Mouse (Mus musculus) heart, postnatal 0 days (tissue): ENCODE measurements around the gene Akap2. TPM values are rescaled to one million over a fixed set of nuclear protein-coding genes. Genes with fewer than 3 reads are reported as not detected.
A peak's percentile ranks its signal among the peaks of the same experiment; 100 is the strongest.

ENCODE experiments used
- ATAC-seq: fragments of 200-750 bp; cut with Nextera tagmentation; 2 replicates; pipeline ENCODE4 v1.8.0; 2017; ENCODE audit warnings: low read depth, moderate number of reproducible peaks, moderate library complexity; ENCODE audit not compliant: insufficient read depth
- DNase-seq: peaks from one replicate; pipeline ENCODE4 v3.0.0-alpha.2; 2016; ENCODE audit warnings: low spot score
- H3K27ac ChIP-seq: fragments of 300-500 bp; sonication (generic); 2 replicates; pipeline ENCODE4 v1.5.1; 2014; ENCODE audit warnings: low read depth, mild to moderate bottlenecking
- H3K27me3 ChIP-seq: fragments of 300-500 bp; sonication (generic); 2 replicates; pipeline ENCODE4 v1.6.1; 2014; ENCODE audit warnings: low read length, mixed read lengths; ENCODE audit not compliant: control insufficient read depth, insufficient read depth
- H3K36me3 ChIP-seq: fragments of 300-500 bp; sonication (generic); replicated peaks from 2 replicates; pipeline ENCODE4 v1.6.1; 2014; ENCODE audit warnings: low read length, mixed read lengths; ENCODE audit not compliant: control insufficient read depth, insufficient read depth
- H3K4me1 ChIP-seq: fragments of 300-500 bp; sonication (generic); 2 replicates; pipeline ENCODE4 v1.6.1; 2014; ENCODE audit warnings: antibody characterized with exemption; ENCODE audit not compliant: control insufficient read depth, insufficient read depth
- H3K4me2 ChIP-seq: fragments of 300-500 bp; sonication (generic); 2 replicates; pipeline ENCODE4 v1.6.1; 2014; ENCODE audit warnings: low read depth, mild to moderate bottlenecking, low read length, moderate library complexity
- H3K4me3 ChIP-seq: fragments of 300-500 bp; sonication (generic); 2 replicates; pipeline ENCODE4 v1.5.1; 2014; ENCODE audit warnings: low read depth, low read length
- H3K9ac ChIP-seq: fragments of 300-500 bp; sonication (generic); replicated peaks from 2 replicates; pipeline ENCODE4 v1.6.1; 2014; ENCODE audit warnings: low read depth, low read length, mixed read lengths
- H3K9me3 ChIP-seq: fragments of 300-500 bp; sonication (generic); replicated peaks from 2 replicates; pipeline ENCODE4 v1.6.1; 2016; ENCODE audit warnings: low read length; ENCODE audit not compliant: control insufficient read depth
- CTCF ChIP-seq: IDR thresholded peaks from 2 replicates; pipeline ENCODE4 v1.5.1; 2016; ENCODE audit warnings: antibody characterized with exemption, control low read depth, low read depth
- EP300 ChIP-seq: IDR thresholded peaks from 2 replicates; pipeline ENCODE4 v1.6.1; 2016; ENCODE audit warnings: antibody characterized with exemption, low read depth
- WGBS: fragments of 180-500 bp; shearing (Covaris S2); extraction: QIAGEN DNeasy Blood & Tissue Kit; methylation state at CpG from one replicate; pipeline ENCODE4 v1.1.7; 2014; 5-methylcytosine and 5-hydroxymethylcytosine counted together
- polyA plus RNA-seq: library from polyadenylated mRNA; unstranded; fragments of >200 nt; fragmentation: Nextera tagmentation; extraction: Ambion mirVana; gene quantifications from 2 replicates; pipeline ENCODE4 v1.2.1, GENCODE M21; 2015
- total RNA-seq: library from RNA; depleted of rRNA; stranded (reverse); fragments of >200 nt; gene quantifications from 2 replicates; pipeline ENCODE4 v1.2.3, GENCODE M21; 2014; ENCODE audit warnings: low replicate concordance

Gene Akap2
- total and polyA plus RNA-seq, 2 experiments from 2014 or later = 37.7 to 64.1 TPM

- DNase-seq (no peak), ATAC-seq (no peak)
- H3K4me2 ChIP-seq = no peak overlapping the region
- peaks cover 13% of the 10 kb centered on the region for H3K4me1 ChIP-seq
- no peaks in the 10 kb centered on the region for H3K27me3 ChIP-seq
- TF ChIP-seq EP300 = no peak
- TF ChIP-seq CTCF = no peak
- no peak overlapping the region for H3K9ac ChIP-seq
- H3K9me3 ChIP-seq = no peaks in the 10 kb centered on the region
- WGBS = 87% methylated on average over 10 of the region's 10 CpGs
- no peak overlapping the region for H3K27ac ChIP-seq
- H3K36me3 ChIP-seq = peaks cover 54% of the 10 kb centered on the region
- H3K4me3 ChIP-seq = no peak overlapping the region
Measured at GRCm38 (mm10) chr4:57856673-57857072, 139.2 kb downstream of the Akap2 start.

DNA sequence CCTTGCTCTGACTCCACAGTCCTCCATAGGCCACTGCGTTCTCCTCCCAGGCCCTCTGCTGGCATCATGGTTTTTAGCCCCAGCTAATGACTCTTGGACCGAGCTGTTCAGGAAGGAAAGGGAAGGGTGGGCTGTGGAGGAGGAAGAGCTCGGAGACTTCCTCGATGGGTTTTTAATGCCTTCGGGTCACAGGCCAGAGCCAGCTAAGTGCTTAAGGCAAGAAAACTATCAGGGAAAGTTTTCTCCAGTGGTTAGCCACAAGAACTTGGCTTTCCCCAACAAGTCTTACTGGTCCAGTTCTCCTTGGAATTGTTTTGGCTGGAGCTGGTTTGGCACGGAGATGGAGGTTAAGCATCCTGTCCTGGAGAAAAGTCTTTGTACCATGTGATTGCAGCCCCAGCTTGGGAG, 142.8 kb downstream of the Akap2 start:
- Histone ChIP-seq H3K4me1 (peaks cover 21% of the 10 kb centered on the region), H3K36me3 (peaks cover 34% of the 10 kb centered on the region), H3K27me3 (no peaks in the 10 kb centered on the region), H3K4me3 (no peak overlapping the region), H3K9me3 (no peaks in the 10 kb centered on the region), H3K4me2 (0 out of 2 replicates have a peak overlapping the region, but pooled peaks have one; percentile 1), H3K27ac (peak overlapping the region; percentile 48; the same call in 1 of the 2 replicates), H3K9ac (no peak overlapping the region)
- no peak for DNase-seq
- 58% methylated on average over 6 of the region's 6 CpGs for WGBS
- ATAC-seq = 0 out of 2 replicates have a peak, but pooled peaks have one; percentile 36
- no peak for TF ChIP-seq EP300
- peak; percentile 27 for TF ChIP-seq CTCF

DNA sequence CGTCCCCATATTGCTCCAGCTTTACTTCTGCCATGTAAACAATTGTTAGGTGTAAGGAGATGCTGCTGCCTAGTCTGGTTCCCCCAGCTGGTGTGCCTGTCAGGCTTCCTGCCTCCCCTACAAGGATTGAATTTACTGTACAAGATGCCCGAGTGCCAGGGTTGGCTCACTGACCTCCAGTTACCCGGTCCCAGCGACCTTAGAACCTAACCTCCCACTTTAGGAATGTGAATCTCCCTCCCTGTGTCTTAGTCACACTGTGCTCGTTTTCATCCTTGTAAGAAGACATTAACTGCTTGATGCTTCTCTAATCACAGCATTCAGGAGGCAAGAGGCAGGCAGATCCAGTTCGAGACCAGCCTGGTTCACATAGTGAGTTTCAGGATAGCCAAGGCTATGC, 143.7 kb downstream of the Akap2 start:
- TF ChIP-seq CTCF = no peak
- no peak for TF ChIP-seq EP300
- no peaks in the 10 kb centered on the region for H3K9me3 ChIP-seq
- DNase-seq (no peak), ATAC-seq (no peak)
- H3K9ac ChIP-seq = no peak overlapping the region
- no peaks in the 10 kb centered on the region for H3K27me3 ChIP-seq
- no peak overlapping the region for H3K4me2 ChIP-seq
- H3K27ac ChIP-seq = no peak overlapping the region
- peaks cover 27% of the 10 kb centered on the region for H3K4me1 ChIP-seq
- H3K4me3 ChIP-seq = no peak overlapping the region
- WGBS = 65% methylated on average over 6 of the region's 6 CpGs
- peaks cover 24% of the 10 kb centered on the region for H3K36me3 ChIP-seq

DNA sequence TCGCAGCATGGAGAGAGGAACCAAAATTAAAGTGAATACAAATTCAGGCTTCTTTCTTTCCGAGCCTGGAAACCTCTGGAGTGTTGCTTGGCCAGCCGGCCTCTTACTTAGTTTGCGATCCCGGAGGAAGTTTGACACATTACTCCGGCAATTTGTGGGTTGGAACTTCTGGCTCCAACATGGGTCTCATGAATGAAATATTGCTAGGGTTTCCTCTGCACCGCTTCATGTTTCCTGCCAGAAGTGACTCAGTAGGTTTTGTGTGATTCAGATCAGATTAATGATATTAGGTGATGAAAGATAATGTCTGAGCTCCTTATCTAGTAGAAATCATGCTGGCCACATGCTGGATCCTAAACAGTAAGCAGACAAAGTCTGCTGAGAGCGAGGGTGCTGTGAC, 144.4 kb downstream of the Akap2 start:
- ATAC-seq (no peak), DNase-seq (no peak)
- no peak overlapping the region for H3K4me2 ChIP-seq
- H3K27ac ChIP-seq = 0 out of 2 replicates have a peak overlapping the region, but pooled peaks have one; percentile 32
- 61% methylated on average over 8 of the region's 8 CpGs for WGBS
- H3K9me3 ChIP-seq = no peaks in the 10 kb centered on the region
- no peak for TF ChIP-seq EP300
- TF ChIP-seq CTCF = no peak
- H3K4me1 ChIP-seq = peaks cover 34% of the 10 kb centered on the region
- no peaks in the 10 kb centered on the region for H3K27me3 ChIP-seq
- H3K36me3 ChIP-seq = peaks cover 19% of the 10 kb centered on the region
- H3K4me3 ChIP-seq = no peak overlapping the region
- no peak overlapping the region for H3K9ac ChIP-seq

DNA sequence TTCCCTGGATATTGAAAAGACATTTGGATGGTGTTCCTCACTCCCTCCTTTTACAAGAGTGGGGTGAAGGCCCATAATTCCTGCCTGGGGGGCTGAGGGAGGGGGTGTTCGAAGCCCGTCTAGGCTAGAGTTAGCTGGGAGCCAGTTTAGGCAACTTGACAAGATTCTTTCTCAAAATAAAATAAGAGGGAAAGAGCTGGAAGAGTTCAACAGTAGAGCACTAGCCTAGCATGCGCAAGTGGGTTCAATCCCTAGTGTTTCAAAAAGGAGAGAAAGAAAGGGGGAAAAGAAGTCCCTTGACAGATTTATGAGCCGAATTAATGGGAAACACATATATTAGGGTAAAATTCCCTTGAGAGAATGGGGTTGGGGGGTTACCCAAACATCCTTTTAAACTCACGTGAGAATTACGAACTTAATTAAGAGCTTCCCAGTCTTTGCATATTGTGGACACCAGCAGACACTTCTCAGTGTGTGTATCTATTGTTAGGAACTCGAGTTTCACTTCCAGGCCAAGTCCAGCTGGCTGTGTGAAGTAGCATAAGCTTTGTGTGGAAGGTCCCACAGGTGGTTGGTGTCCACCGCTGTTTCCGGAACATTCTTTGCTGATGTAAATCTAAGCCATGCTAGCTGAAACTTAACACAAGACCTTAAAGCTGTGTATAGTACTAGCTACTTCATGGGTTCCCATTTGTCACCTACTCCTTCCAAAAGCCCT, 145.0 kb downstream of the Akap2 start:
- Histone ChIP-seq H3K4me2 (no peak overlapping the region), H3K4me3 (no peak overlapping the region), H3K9me3 (no peaks in the 10 kb centered on the region), H3K9ac (no peak overlapping the region), H3K27me3 (no peaks in the 10 kb centered on the region), H3K36me3 (peaks cover 16% of the 10 kb centered on the region), H3K27ac (peak overlapping the region; percentile 32; the same call in 1 of the 2 replicates), H3K4me1 (peaks cover 37% of the 10 kb centered on the region)
- ATAC-seq (no peak), DNase-seq (no peak)
- no peak for TF ChIP-seq CTCF
- TF ChIP-seq EP300 = no peak
- 65% methylated on average over 9 of the region's 9 CpGs for WGBS

- Histone ChIP-seq H3K27me3 (no peaks in the 10 kb centered on the region), H3K4me3 (no peak overlapping the region), H3K4me1 (peaks cover 30% of the 10 kb centered on the region), H3K4me2 (no peak overlapping the region), H3K9ac (no peak overlapping the region), H3K9me3 (no peaks in the 10 kb centered on the region), H3K27ac (peak overlapping the region; percentile 49; the same call in 1 of the 2 replicates), H3K36me3 (peaks cover 5% of the 10 kb centered on the region; the same call in 1 of the 2 replicates)
- 24% methylated on average over 2 of the region's 2 CpGs for WGBS
- ATAC-seq = peak; percentile 63
- TF ChIP-seq CTCF (no peak), EP300 (no peak)
- DNase-seq = peak; percentile 54
Measured at GRCm38 (mm10) chr4:57866088-57866487, 148.6 kb downstream of the Akap2 start.
